Mouse (Mus musculus) testis, postnatal 10 days (tissue): ENCODE data around the gene Smo.

ENCODE experiments used
- DNase-seq: peaks from one replicate; pipeline ENCODE4 v3.0.0; 2021; ENCODE audit warnings: low spot score

Smo gene

DNA sequence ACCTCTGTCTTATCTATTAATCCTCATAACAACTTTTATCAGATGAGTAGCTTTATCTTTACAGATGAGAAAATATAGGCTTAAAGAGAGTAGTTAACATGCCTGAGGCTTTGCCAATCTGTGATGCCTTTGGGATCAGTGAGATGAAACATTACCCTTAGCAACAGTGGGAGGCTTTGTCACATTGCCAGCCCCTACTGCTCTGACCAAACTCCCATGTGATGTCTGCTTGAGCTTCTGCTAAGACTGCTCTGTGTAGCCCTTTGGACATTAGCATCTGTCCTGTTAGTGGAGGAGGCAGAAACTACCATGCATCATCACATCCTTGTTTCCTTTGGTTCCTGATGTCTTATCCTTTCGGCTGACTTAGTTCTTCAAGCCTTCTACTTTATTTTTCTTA, 40.3 kb downstream of the Smo start:
- no peak for DNase-seq

GRCm38 (mm10) chr6:29776542-29777237, 41.4 kb downstream of the Smo start:
- DNase-seq, result no peak

DNA sequence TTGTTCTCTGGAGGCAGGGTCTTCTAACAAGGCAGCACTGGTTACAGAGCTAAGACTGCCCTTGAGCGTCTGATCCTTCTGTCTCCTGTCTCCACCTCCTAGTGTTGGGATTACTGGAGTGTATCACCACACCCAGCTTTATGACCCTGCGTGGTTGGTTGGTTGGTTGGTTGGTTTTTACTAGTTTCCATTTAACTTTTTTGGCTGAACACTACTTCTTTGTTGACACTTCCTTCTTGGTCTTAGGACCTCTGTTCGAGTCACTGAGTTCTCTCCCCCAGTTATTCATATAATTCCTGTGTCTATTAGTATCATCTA, 41.9 kb downstream of the Smo start:
- DNase-seq, result no peak

DNA sequence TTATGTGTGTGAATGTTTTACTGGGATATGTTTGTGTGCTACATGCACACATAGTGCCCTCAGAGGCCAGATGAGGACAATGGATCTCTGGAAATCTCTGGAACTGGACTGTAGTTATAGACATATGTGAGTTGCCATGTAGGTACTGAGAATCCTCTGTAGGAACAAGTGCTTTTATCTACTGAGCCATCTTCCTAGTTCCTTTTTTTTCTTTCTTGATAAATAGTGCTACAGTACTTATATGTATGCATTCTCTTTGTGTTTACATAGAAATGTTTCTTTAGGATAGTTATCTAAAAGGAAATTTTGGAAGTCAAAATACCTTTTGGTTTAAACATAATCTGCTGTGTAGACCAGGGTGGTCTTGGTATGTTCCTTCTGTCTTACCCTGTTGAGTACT, 44.8 kb downstream of the Smo start:
- DNase-seq, result no peak

DNA sequence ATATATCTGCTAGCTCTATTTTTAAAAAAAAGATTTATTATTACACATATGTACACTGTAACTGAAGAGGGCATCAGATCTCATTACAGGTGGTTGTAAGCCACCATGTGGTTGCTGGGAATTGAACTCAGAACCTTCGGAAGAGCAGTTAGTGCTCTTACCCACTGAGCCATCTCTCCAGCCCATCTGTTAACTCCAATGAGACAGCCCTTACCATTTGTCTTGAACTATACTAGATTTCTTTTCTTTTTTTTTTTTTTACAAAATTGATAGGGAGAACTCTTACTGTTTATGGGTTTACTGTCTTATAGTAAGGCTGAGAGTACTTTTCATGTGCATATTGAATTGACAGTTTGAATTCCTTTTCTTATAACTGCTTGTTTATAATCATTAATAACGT, 45.3 kb downstream of the Smo start:
- no peak for DNase-seq

DNA sequence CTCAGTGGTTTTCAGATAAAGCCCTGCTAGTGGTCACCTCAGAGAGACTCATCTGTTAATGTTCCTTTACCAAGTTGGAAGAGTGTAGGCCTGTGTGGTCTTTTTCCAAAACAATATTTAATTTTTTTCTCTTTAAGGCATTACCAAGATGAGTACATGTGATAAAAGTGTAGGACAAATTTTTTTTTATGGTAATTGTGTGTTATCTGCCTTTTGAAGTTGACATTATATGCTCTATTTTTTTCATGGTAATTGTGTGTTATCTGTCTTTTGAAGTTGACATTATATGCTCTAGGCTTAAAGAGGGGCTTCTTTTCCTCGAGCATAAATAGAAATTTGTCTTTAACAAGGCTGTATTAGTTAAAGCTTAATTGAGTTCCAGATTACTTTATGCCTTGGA, 46.9 kb downstream of the Smo start:
- DNase-seq, result no peak

DNA sequence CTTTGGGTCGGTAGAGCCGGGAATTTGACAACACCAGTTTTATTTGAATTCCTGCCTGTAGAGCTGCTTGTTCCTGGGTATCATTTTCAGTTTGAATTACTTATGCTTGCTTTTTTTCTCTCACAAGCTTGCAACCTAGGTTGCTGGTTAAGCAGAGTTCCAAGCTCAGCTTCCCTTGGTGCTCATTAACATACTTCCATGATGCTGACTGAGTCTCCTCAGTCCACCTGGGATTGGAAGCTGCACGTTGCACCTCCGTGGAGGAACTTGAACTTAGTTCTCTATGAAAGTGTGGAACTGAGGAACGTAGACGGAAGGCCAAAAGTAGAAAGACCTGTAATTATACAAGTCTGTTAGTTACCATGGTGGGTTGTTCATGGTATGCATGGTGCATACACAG, 48.7 kb downstream of the Smo start:
- no peak for DNase-seq

- DNase-seq, result no peak
These were observed 49.2 kb downstream of the Smo start for GRCm38 (mm10) chr6:29784413-29785021.

- no peak for DNase-seq
These were observed 50.5 kb downstream of the Smo start for GRCm38 (mm10) chr6:29785759-29786158.

DNA sequence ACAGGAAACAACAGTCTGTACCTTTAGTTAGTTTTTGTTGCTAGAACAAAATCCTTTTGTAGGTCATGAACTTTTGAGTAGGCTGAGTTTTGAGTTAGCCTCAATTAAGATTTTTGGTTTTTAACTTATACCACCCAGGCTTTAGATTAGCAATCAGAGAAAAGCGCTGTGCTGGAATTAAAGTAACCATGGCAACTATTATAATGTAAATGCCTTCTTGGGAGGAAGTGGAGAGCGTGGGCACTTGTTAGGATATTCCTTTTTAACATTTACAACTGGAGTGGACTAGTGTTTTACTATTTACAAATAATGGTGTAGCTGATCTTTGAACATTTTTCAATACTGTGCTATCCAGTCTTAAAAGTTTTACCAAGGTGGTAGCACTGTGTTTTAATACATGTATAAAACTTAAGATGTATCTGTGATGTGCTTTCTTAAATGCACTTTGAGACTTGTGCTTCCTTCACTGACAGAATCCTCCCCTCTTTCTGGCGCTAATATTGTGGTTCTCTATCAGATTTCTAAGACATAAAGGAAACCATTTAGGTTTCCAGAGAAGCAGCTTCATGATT, 53.6 kb downstream of the Smo start:
- no peak for DNase-seq

DNA sequence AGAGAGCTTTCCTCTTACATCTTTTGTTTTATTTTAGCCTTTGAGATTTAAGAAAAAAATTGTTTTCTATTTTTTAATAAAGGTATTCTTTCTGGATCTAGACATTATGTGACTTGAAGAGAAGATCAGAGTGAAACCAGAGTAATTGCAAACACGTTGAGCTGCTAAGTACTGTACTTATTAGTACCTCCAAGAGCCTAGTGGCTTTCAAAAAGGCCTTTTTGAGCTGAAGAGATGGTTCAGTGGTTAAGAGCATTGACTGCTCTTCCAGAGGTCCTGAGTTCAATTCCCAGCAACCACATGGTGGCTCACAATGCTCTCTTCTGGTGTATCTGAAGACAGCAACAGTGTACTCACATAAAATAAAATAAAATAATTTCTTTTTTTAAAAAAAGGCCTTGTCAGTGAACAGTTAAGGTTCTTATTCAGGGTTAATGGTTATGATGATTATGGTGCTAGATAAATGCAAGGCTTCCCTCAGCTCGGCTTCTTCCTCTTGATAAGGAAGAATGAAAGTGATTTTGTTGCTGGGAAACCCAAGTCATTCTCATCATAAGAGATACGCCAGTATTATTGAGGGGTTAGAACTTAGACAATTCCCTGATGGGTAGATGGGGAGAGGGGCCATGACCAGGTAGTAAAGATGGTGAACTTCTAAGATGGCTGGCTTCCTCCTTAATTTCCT, 54.9 kb downstream of the Smo start:
- DNase-seq, result no peak

- no peak for DNase-seq
These were observed 58.2 kb downstream of the Smo start for GRCm38 (mm10) chr6:29793520-29793919.

GRCm38 (mm10) chr6:29794582-29794981, 59.3 kb downstream of the Smo start:
- DNase-seq, result no peak

GRCm38 (mm10) chr6:29802979-29803378, 67.7 kb downstream of the Smo start:
- DNase-seq, result no peak

DNA sequence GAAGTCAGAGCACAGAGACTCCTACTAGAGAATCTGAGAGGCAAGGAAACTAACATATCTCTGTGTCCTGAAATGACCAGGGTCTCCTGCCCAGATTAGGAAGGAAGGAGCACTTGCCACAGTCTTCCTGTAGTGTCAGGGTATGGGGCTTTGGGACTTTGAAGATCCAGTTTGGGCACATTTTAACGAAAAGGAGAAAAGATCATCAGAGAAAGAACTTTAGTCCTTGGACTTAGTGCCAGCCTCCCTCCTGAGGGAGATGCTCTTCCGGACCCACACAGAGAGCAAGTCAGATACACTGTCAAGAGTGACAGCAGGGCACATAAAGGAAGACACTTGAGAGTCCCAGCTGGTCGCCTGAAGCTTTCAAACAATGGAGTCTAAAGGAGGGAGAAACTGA, 68.7 kb downstream of the Smo start:
- DNase-seq, result no peak

DNA sequence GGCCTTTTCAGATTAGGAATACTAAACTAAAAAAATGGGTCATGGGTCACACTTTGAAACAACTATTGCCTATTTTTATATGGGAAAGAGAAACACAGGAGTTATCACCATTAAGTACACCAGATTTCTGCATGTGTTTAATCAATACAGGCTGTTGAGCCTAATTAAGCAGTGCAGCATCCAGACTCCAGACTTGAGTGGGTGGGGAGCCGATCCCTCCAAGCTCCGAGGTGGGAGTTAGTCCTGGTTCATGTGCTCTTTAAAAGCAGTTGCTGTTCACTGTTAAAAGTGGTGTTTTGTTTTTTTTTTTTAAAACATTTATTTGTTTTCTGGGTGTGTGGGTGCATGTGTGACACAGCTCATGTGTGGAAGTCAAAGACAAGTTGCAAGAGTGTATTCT, 70.1 kb downstream of the Smo start:
- DNase-seq, result no peak
